Mouse (Mus musculus) inflammation-experienced regulatory T-cells, adult 6 months (primary cell): Measurements from ENCODE around the gene Daam2. TPM values are rescaled to one million over a fixed set of nuclear protein-coding genes. Genes with fewer than 3 reads are reported as not detected.
A peak's percentile ranks its signal among the peaks of the same experiment; 100 is the strongest.

Source experiments
- ATAC-seq: one replicate; pipeline ENCODE4 v1.8.0; 2017
- polyA plus RNA-seq, 3 experiments: library from polyadenylated mRNA; unstranded; fragments of 100-300 nt; shearing (Covaris generic); gene quantifications; one replicate each; pipeline ENCODE4 v1.2.1; 2017

Gene Daam2
- polyA plus RNA-seq, 3 experiments from 2014 or later: not detected

- no peak for ATAC-seq
Measured at GRCm38 (mm10) chr17:49429471-49430129, 134.5 kb downstream of the Daam2 start.

DNA sequence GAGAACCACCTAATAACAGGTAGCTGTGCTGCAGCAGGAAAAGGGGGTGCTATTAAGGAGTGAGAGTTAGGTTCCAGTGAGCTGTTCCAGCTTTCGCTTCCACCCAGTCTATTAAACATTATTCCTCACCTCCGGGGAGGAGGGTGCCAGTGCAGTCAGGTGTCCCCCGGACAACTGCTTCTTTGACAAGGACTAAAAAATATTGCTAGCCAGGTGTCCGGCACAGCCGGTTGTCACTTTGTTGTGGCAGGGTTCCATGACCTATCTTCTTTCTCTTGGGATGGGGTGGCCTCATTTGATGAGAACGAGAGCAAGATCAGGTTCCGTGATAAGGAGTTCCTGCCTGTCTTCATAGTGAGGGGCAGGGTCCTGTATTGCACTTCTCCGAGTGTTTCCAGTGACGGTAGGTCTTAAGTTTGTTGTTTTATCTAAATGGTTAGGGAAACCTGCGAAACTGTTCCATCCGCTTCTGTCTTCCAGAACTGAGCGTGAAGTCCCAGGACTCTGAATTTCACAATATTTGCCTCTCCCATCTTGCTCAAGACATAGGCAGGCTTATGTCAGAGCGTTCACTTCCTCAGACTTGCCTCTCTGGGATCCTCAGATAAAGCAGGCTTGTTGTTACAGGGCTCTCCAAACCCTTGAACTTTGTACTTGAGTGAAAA lies 135.3 kb downstream of the Daam2 start:
- peak; percentile 20 for ATAC-seq

DNA sequence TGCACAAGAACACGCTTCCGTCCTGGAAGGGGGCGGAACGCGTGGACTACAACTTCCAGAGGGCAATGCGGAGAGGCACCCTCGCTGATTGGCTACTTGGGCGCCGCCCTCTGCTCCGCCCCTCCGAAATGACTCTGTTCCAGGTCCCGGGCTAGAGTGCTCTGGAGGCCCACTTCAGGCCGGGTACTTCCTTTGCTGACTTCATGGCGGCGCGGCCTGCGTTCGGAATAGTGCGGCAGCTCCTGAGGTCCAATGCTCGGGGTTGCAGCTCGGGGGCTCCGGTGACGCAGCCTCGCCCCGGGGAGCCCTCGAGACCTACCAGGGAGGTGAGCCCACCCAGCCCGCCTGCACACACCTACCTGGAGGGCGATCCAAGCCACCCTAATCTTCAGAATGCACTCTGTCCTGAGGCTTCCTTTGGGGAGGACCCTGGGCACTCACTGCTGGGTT lies 135.9 kb downstream of the Daam2 start, which contains the start of gene Mocs1:
Mocs1 (plus strand) TSS at position 124 of the 450 bp plus-strand sequence.
- ATAC-seq: peak; percentile 100

DNA sequence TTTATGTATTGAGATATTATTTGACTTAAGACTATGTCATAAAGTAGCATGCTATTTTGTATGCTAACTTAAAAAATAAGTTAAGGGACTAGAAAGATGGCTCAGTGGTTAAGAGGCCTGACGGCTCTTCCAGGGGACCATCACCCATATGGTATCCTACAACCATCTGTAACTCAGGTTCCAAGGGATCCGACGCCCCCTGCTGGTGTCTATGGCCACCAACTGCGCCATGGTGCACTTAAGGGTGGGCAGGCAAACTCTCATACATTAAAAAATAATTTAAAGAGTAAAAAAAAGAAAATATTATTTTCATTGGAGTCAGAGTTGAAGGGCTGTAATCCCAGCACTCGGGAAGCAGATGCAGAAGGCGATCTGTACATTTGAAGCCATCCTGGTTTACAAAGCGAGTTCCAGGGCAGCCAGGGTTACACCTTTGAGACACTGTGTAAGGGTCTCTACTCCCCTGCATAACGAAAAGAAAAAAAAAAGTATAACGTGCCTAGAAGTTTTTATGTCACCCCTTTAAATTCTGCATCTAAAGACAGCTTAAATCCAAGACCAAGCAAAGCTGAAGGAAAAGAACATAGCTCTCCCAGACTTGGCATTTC lies 136.4 kb downstream of the Daam2 start:
- ATAC-seq: no peak

DNA sequence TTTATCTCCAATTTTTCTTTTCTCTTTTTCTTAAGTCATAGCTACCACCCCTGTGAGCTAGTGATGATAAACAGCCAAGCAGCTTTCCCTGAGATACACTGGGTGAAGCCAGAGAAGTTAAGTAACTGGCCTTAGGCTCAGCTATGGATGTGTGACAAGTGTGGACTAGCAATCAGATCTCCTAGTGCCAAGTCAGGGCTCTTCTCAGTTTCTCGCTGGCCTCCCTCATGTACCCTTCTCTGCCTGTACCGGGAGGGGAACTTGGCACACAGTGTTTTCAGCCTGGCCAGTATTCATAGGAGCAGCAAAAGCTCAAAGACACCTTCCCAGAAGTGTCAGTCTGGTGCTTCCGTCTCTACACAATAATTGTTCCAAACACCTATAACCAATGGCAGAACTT lies 140.3 kb downstream of the Daam2 start:
- no peak for ATAC-seq

DNA sequence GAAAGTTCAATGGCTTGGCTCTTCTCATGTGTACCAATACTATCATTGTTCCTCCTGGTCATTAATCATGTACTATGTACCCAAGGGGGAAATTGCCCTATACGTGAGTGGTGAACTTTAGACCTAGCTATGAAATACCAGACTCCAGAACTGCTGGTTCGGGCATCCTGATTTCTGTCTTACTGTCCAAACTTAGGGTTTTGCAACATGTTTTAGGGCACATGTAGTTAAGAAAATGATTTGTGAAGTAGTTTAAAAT lies 141.1 kb downstream of the Daam2 start:
- ATAC-seq: no peak

DNA sequence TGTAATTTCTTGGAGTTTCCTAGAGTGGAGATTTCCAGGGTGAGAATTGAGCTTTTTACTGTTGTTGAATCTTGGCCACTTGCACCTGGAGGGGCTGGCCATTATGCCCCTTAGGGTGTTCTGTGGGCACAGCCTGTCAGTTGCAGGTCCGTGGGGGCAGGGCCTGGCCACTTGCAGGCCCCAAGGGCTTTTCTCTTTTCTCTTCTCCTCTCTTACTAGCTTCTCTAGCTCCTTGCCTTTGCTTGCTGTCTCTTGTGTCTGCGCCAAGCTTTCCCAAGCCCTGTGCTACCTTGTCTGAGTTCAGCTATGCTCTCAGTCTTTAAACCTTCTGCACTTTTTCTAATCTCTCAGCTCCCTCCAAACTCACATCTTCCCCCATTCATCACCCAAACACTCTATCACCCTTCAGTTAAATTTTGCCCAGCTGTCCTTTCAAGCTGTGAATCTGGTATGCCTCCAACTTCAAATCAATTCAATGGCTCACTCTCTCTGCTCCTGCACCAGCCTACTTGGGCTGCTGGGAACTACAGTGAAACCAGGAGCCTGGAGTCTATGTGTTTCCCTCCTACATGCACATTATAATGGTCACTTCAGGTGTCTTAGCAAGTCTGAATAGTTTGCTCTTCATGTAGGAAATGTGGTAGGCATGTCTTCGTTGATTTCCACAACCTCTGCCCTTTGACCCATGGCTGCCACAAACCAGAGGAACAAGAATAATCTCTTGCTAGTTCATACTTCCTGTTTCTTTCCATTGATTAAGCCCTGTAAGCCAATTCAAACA lies 141.7 kb downstream of the Daam2 start:
- no peak for ATAC-seq

DNA sequence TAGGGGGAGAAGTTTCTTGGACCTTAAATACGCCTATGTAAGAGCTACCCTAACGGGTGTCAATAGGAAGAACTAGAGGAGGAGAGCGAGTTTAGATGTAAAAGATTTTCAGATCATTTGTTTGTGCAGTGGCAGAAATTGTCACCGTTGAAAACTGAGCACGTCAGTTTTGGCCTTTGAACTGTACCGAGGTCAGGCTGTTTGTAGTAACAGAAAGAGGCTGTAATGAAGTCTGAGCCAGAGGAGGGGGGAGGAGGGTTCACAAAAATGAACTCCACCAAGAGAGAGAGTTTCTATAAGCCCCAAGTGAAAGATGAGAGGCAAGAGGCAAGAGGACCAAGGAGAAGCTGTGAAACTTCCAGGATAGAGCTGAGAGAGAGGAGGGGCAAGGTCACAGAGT lies 144.3 kb downstream of the Daam2 start:
- ATAC-seq: no peak

GRCm38 (mm10) chr17:49416228-49416627 lies 147.9 kb downstream of the Daam2 start:
- ATAC-seq: no peak

- ATAC-seq: peak; percentile 52
Measured at GRCm38 (mm10) chr17:49413554-49413953, 150.6 kb downstream of the Daam2 start.

- ATAC-seq: no peak
Measured at GRCm38 (mm10) chr17:49412974-49413373, 151.2 kb downstream of the Daam2 start.

Other genes with a start within 250 kb of the Daam2 start
- gene Mocs1, start 136.0 kb downstream of the Daam2 start, polyA plus RNA-seq: 10 to 100 TPM in 1 of 3 experiments, 1 to 10 TPM in 2; 9.1 to 14.6 (median 9.5) TPM
- gene Kif6, start 50.8 kb upstream of the Daam2 start, polyA plus RNA-seq: not detected